Mouse (Mus musculus) granulocyte monocyte progenitor cell, adult 5-6 weeks (primary cell): ENCODE measurements around the gene Tfip11. TPM values are rescaled to one million over a fixed set of nuclear protein-coding genes. Genes with fewer than 3 reads are reported as not detected.

Experiments used
- ATAC-seq: replicated peaks from 2 replicates; pipeline ENCODE4 v1.8.0; 2016; ENCODE audit warnings: mild to moderate bottlenecking, moderate TSS enrichment, inconsistent platforms; ENCODE audit not compliant: poor library complexity, severe bottlenecking
- total RNA-seq, 2 experiments: library from RNA; stranded (forward) in 1 of 2; stranded (reverse) in 1 of 2; fragments of 200-712, 200-1000 nt in 1 of 2; fragments of >200 nt in 1 of 2; fragmentation: Nextera tagmentation in 1 of 2; gene quantifications; 2 replicates each; pipeline ENCODE4 v1.2.3; 2014 to 2017

The Tfip11 gene
- total RNA-seq, 2 experiments from 2014 or later, result 16.6 to 20.1 TPM

DNA sequence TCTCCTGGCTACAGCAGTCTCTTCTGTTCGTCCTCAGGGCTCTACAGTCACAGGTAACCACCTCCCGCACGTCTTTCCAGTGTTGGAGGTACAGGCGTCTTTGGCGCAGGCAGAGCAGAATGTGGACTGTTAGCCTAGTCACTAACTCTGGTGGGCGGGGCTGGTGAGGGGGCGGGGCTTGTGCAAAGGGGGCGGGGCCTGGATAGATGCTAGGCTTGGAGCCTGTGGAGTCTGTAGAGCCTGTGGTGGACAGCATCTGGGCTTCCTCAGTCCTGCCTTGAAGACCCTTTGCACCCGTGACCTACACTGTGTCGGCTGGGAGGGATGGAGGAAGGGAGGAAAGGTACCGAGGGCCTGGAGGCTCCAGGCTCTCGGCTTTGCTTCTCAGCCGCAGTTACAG, 29.8 kb downstream of the Tfip11 start, which contains the start of gene Gm6583:
Gm6583 (minus strand) TSS at position 124 of the 400 bp plus-strand sequence.
- ATAC-seq, result peak; percentile 3; the same call in 1 of the 2 replicates

DNA sequence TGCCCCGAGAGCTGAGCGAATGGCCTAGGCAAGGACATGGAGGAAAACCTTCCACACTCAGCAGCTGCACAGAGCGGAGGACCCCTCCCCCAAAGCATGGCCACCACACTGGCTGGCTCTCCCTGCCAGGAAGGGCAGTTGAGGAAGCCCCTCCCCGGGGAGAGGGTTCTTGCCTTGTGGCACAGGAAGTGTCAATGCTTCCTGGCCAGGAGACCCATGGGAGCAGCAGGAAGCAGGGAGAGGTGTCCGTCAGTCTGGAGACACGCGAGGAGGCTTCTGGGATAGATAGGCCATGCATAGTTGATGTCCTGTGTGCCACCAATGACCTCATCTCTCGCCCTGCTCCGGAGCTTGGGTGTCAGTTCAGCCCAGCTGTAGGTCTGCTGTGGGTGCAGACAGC, 30.2 kb downstream of the Tfip11 start:
- no peak for ATAC-seq

DNA sequence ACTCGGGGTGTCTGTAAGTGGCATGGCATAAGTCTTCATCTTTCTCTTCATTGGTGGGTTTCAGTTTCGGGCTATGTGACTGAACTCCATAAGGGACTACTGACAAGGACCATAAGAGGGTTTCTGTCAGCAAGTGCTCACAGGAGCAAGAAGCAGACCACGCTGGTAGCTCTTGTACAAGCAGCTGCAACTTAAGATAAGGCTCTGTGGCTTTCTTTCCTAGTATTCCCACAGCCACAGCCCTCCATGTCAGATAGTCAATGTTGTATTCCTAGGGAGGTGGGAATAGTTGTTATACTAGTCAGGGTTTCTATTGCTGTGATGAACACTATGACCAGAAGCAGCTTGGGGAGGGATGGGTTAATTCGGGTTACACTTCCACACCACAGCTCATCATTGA, 33.4 kb downstream of the Tfip11 start:
- no peak for ATAC-seq

DNA sequence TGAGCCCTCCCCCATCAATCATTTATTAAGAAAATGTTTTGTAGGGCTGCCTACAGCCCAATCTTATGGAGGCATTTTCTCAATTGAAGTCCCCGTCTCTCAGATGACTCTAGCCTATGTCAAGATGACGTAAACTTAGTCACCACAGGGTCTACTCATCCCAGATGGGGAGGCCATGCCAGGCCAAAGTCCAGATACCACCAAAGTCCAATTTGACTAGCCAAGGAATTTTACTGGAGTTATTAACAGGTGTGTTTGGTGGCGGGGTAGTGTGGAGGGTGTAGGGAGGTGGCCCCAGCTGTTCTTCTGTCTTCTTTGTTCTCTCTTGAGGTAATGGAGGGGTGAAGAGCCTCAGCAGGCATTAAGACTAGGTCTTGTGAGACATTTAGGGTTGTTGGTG, 33.9 kb downstream of the Tfip11 start:
- ATAC-seq, result no peak

DNA sequence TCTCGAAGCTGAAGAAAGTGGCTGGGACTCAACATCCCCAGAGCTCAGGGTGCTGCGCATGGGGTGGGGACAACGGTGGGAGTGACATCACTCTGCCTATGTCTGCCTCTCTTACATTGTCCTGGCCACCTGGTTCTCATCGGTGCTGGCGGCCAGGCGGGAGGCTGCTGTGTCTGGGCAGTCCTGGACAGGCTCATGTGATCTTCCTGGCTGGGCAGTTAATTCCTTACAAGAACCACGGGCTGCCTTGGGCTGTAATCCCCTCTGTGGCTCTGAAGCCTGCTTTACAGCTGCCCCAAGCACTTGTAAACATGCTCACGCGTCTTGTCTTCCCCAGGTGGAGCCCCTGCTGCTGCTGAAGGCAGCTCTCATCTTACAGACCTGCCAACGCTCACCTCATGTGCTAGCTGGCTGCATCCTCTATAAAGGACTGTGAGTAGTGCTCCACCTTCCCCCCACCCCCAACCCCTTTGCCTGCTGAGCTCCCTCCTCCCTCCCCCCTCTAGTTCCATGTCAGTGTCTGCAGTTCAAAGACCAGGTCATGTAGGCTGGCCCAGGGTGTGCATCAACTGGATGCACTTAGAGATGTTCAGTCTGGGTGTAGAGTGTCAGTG, 38.1 kb downstream of the Tfip11 start:
- ATAC-seq, result no peak

DNA sequence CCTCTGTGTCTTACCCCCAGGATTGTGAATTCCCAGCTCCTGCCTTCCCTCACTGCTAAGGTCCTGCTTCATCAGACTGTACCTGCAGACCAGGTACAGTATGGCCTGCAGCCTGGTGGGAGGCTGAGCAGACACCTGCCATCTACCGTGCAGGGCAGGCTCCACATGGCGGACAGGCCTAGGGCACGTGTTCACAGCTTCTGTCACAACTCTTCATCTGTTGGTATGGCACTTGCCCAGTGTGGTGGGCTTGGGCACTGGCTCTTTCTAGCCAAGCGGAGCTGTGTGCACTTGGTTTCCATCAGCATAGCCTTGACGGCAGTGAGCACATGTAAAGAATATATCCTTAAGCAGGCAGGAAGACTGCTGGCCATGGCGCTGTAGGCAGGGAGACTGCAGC, 40.7 kb downstream of the Tfip11 start:
- ATAC-seq, result no peak

DNA sequence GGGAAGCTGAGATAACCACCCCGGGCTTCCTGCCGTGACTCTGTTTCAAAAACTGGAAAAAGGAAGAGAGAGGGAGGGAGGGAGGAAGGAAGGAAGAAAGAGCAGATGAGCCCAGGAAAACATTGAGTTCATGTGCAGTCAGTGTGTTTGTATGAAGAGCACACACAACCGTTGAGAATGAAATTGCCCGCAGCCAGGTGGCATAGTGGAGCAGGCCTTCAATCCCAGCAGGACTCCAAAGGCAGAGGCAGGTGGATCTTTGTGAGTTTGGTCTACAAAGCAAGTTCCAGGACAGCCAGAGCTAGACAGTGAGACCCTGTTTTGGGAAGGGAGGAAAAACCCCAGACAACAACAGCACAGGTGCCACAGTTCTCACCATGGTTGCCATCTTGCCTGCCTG, 41.2 kb downstream of the Tfip11 start:
- no peak for ATAC-seq

DNA sequence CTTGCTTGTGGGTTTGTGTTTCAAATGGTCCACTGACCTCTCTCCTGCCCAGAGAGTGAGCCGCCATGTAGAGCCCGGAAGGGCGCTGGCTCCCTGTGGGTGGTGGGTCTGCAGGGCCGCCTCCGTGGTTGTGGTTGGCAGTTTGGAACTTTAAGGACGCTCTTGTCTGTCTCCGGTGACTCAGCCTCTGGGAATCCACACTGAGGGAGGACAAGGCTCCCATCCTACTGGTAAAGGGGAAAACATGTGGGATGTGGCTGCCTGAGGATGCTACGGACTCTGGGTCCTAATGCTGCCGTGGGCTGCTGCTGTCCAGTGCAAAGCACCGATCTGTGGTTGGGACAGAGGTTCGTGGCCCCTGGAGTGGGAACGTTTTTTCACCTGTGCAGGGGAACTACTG, 41.8 kb downstream of the Tfip11 start:
- ATAC-seq, result no peak

DNA sequence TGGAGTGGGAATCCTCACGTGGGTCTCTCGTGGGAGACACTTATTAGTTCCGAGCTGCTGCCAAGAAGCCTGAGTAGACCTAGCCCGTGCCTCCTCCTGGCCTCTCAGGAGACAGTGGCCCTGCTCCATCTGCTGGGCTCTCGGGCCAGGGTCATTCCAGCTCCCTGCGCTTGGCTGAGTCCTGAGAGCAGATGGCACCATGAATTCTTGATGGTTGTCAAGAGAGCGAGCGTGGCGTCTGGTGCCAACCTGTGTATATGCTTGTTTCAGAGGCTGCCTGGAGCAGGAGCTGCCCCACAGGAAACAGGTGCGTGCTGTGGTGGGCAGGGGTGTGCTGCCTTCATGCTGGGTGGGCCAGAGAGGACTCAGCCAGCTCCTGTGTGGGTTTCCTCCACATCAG, 42.5 kb downstream of the Tfip11 start:
- ATAC-seq, result no peak

DNA sequence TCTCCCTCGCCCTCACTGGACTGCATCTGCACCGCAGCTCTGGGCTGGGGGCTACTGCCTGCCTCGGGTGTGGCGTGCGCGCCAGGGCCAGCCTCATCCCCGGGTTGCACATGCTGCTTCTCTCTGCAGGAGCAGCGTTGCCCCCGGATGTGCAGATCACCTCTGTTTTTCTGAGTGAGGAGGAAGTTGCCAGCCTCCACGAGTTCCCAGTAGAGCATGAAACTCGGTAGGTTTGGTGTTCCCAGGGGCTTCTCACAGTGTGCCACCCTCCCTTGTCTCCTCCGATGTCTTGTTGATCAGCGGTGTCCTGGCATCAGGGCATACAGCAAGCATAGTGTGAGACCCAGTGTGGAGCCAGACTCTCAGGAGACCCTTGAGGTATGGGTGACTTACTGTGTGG, 43.2 kb downstream of the Tfip11 start:
- ATAC-seq, result no peak

DNA sequence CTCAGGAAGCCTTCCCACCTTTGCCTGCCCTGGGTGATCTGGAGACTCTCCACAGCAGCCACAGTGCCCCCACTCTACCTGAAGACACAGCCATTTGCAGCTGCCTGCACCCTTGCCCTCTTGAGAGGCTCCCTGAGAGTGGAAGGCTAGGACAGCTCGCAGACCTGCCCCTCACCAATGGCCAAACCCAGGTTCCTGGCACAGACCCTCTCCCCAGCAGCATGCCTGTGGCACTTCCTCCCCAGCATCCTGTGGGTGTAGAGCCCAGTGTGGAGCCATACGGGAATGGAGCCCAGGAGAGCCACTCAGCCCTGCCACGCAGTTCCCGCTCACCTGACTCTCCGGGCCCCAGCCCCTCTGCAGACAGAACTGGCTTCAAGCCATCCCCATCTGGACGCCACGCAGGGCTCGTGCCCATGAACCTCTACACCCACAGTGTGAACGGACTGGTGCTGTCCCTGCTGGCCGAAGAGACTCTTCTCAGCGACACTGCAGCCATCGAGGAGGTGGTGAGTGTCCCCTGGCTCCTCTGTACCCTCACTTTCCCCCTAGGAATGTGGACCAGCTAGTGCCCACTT, 44.2 kb downstream of the Tfip11 start:
- ATAC-seq, result no peak

DNA sequence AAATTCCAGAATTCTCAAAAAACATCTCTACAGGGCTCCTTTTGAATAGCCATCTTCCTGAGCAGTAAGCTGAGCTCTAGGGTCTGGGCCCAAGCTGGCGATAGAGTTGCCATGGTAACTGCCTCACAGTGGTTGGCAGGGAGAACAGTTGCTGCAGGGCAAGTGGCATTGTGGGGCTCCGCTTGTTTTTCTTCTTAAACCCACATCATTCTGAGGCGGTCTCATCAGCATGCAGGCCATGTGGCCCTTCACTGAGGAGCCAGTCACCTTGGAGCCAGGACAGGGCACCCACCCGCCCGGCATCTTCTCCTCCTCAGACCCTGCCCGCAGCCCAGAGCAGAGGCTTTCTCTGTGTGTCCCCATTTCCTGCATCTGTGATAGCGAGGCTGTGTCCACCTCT, 45.8 kb downstream of the Tfip11 start:
- no peak for ATAC-seq

DNA sequence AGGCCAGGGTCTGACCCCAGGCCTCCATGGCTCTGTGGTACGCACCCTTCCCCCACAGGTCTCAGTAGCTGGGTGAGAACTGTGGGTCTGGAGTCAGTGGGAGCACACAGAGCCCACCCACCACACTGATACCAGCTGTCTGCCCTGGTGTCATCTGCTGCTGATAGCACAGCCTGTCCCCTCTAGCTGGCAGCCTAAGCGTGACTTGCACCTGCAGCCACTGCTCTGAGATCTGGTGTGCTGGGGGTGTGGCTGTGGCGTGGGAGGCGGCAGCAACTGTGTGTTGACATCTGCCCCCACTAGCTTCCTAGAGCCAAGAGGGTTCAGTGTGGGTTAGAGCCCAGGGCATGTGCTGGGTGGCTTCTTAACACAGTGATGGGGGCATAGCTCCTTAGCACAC, 50.0 kb downstream of the Tfip11 start:
- no peak for ATAC-seq

DNA sequence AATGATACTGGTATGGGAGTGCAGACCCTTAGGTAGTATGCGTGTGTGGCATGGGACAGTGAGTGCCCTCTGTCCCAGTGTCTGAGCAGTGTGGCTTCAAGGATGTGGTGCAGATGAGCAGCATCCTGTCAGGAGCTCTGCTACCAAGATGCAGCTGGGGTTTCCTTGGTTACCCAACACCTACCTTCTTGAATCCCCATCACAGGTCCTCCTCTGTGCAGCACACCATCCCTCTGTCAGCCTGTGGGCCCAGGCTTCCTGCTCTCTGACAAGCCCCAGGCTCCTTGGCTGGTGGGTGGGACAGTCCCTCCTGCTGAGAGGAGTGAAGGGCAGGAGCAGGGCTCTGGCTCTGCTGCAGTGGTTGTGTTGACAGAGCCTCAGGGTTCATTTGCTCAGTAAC, 51.2 kb downstream of the Tfip11 start:
- ATAC-seq, result no peak

DNA sequence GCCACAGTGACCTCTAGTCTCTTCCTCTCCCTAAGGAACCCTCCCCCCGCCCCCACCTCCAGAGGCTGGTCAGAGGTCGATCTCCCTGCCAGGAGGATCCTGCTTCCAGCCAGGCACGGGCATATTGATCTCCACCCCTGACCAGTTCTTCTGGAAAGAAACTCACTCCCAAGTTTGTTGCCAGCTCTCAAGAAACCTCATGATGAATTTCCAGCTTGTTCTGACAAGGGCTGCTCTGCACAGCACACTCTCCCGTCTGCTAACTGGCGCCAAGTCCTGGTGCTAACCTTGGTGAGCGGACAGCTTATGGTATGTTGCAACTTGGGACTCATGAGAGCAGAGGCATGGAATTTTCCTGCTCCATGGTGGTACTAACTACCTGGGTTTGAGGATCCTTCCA, 52.6 kb downstream of the Tfip11 start:
- no peak for ATAC-seq

DNA sequence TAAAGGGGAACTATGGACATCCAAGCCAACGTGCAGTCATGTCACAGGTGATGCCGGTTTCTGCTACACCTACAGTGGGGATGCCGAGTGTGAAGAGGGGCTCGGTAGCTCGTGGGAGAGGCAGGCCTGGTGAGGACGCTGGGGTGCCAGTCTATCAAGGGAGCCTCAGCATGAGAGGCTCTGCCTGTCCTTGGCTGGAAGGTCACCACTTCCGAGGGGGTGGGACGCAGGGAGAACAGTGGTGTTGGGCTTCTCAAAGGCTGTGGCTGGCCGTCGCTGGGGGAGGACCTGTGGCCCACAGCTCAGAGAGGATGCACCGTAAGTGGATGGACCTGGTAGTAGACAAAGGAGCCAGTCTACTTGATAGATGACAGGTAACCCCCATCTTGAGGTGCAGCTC, 55.0 kb downstream of the Tfip11 start:
- no peak for ATAC-seq

DNA sequence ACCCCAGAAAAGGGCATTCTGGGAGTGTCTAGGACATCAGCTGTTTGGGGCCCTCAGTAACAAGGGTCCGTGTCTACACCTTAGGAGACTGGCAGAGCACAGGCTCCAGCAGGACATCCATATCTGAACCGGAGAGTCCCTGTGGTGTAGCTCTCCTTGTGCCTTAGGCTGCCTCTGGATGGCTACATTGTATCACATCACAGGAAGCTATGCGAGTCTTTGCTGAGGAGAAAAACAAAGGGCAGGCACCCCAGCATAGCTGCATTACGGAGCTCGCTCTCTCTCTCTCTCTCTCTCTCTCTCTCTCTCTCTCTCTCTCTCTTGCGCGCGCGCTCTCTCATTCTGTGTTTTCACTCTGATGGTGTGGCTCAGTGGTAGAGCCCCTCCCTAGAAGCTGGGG, 55.9 kb downstream of the Tfip11 start:
- no peak for ATAC-seq

DNA sequence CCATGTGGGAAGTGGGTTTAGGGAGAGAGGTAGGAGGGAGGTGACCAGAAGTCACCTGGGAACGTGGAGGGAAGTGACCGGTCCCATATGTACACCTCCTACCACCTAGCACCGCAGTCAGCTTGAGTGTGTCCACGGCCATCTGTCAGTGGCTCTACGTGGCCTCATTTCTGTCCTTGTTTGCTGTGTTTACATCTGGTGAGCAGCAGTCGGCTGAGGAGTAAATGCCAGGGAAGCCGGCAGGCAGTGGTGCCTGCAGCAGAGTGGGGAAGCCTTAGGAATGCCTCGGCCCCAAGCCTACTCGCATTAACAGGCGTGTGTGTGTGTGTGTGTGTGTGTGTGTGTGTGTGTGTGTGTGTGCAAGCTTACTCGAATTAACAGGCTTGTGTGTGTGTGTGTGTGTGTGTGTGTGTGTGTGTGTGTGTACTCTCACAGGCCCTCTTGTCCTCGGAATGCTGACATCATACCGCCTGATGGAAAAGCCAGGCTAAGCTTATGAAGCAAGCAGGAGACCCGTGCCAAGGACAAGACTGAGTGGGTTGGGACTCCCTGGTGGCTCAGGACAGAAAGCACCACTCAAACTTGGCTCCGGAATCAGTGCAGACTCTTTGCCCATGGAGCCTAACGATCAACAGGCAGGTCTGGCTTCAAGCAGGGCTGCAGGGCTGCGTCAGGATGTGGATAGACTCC, 56.6 kb downstream of the Tfip11 start:
- ATAC-seq, result no peak

DNA sequence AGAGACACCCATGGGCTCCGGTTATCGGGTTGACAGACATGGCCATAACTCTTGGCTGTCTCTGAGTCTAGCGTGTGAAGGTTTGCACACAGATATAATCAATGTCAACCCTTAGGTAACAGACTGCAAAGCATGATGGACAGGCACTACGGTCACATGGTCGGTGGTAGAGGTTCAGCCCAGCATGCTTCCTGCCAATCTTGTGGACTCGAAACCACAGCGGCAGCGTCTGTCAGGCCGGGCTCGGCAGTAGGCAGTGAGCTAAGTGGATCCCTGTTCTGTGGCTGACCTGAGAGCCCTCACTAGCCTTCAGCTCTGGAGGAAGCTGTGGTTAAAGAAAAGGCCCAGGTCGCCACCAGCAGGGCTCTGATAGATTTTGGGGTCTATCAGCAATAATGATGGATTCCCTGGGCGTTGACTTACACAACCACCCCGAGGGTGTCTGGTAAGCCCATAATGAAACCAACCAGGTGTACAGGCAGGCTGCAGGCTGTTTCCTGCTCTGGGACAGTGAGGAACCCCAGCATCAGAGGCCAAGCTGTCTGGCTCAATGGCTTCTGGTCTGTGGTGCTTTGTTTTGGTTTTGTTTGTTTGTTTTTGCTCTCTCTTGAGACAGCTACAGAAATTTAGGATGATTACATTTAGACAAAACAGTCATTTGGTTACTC, 58.8 kb downstream of the Tfip11 start:
- peak; percentile 82 for ATAC-seq

DNA sequence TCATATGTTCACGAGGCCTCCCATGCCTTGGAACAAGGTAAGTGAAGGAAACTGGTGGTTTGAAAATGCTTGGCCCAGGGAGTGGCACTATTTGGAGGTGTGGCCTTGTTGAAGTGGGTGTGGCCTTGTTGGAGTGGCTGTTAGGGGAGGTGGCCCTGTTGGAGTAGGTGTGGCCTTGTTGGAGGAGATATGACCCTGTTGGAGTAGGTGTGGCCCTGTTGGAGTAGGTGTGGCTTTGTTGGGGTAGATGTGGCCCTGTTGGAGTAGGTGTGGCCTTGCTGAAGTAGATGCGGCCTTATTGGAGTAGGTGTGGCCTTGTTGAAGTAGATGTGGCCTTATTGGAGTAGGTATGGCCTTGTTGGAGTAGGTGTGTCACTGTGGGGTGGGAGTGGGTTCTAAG, 59.8 kb downstream of the Tfip11 start:
- ATAC-seq, result no peak
